Mouse (Mus musculus): ENCODE results near the gene Fmo5.

- TF ChIP-seq CTCF (conservative IDR thresholded peaks at IDR 0.05; ENCODE audit: insufficient read depth, insufficient read length, low read depth, low read length) (no peak), POLR2A (IDR thresholded peaks at IDR 0.05; ENCODE audit: low read depth, low read length) (no peak)
These were observed 12.7 kb upstream of the Fmo5 start for GRCm38 (mm10) chr3:97615933-97616332.

Data from kidney, adult 2 months (tissue).